Mouse (Mus musculus) frontal cortex, postnatal 14 days (tissue): ENCODE data around the gene Caskin2.
"Not testable (repeated sequence)": the region's sequence is repeated elsewhere in the genome, so short reads cannot be mapped to it uniquely, and the experiment has no call there.

Experiments
- DNase-seq, 2 experiments: peaks; one replicate each; pipeline ENCODE4 v3.0.0; 2022; ENCODE audit warnings: low spot score in 2 of 2

The Caskin2 gene

DNA sequence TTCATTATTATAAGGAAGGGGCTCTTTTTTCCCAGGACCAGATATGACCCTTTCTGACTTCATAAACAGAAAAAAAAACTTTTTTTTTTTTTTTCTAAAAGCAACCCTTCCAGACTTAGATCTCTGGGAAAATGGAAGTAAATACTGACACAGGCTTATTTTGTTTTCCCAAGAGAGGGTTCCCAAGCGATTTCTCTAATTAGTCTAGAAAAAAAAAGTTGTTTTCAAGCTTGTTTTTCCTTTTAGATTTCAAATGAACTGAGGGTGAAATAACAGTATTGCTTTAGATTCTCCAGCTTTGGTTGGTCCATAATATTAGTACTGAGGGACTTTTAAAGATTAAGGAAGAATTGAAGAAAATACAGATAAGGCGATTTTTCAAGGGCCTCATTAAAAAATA lies 48.7 kb downstream of the Caskin2 start:
- no peak for DNase-seq

GRCm38 (mm10) chr11:115762176-115762575 lies 51.3 kb downstream of the Caskin2 start:
- DNase-seq = not testable (repeated sequence)

DNA sequence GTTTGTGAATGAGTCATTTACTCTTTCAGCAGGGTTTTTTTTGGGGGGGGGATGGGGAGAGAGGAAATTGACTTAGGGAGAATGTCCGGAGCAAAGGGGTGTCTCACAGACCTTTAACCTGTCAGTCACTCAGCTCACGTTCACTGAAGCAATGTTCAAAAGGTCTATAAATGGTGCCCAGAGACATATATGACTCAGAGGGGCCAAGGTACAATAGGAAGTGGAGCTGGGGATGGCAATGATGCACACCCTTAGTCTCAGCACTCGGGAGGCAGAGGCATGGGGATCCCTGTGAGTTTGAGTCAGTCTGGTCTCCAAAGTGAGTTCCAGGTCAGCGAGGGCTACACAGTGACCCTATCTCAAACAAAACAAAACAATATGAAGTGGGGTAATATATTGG lies 60.0 kb downstream of the Caskin2 start:
- no peak for DNase-seq

GRCm38 (mm10) chr11:115752653-115753052 lies 60.8 kb downstream of the Caskin2 start:
- no peak for DNase-seq

DNA sequence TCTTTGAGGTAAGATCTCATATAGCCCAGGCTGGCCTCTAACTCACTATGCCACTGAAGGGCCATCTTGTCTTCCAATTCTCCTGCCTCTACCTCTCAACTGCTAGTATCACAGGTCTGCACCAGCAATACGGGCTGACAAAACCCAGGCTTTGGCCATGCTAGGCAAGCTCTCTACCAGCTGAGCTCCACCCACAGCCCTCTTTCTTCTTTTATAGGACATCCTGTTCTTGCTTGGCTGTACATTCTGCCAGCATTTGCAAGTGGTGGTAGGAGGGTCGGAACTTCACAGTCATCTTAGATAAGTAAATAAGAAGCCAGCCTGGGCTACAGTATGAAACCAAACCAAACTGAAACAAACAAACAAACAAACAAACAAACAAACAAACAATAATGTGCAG lies 61.7 kb downstream of the Caskin2 start:
- no peak for DNase-seq

DNA sequence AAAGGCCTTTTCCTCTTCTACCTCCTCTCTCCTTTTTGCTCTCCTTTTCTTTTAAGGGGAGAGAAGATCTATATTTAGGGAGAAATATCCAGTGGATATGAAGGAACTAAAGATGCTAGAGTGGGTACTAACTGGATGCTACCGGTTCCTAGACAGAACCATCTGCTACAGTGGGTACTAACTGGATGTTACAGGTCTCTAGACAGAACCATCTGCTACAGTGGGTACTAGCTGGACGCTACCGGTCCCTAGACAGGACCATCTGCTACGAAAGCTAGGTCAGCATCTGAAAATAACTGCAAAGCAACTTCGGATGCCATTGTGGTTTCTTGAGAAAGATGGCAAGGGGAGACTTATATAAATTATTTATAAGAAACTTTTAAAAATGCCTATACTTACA lies 63.6 kb downstream of the Caskin2 start:
- no peak for DNase-seq
